Mouse (Mus musculus) liver, embryonic 14.5 days (tissue): Measurements from ENCODE around the gene Hspa4.

Experiments
- CTCF ChIP-seq: IDR thresholded peaks from 2 replicates; pipeline ENCODE4 v1.5.1; 2016; ENCODE audit warnings: antibody characterized with exemption, low read depth, control low read depth
- EP300 ChIP-seq: IDR thresholded peaks from 2 replicates; pipeline ENCODE4 v1.6.1; 2016; ENCODE audit warnings: antibody characterized with exemption, low read depth

- TF ChIP-seq CTCF (peak; percentile 63), EP300 (no peak)
Observed at GRCm38 (mm10) chr11:53254428-53254827, 45.8 kb downstream of the Hspa4 start.
